Mouse (Mus musculus) MEL (cell line): Measurements from ENCODE around the gene Cntn5. TPM values are rescaled to one million over a fixed set of nuclear protein-coding genes. Genes with fewer than 3 reads are reported as not detected.

ENCODE experiments used
- DNase-seq: peaks from one replicate; pipeline ENCODE4 v3.0.0; 2011; ENCODE audit warnings: low read depth, low spot score
- H3K27ac ChIP-seq: 2 replicates; pipeline ENCODE4 v1.5.1; 2012; ENCODE audit warnings: low read depth, mild to moderate bottlenecking, control low read depth, low read length, moderate library complexity; ENCODE audit not compliant: control insufficient read depth
- H3K27me3 ChIP-seq, 2 experiments: fragments of 150-350 bp in 1 of 2; sonication (generic) in 1 of 2; 2 replicates each; pipeline ENCODE4 v1.6.1; 2012; ENCODE audit warnings: low read length in 2 of 2, mild to moderate bottlenecking in 2 of 2, improper control_type of control experiment in 1 of 2, moderate library complexity in 1 of 2; ENCODE audit not compliant: insufficient read depth in 2 of 2, control insufficient read depth in 1 of 2
- H3K36me3 ChIP-seq, 2 experiments: 2 replicates each; pipeline ENCODE4 v1.6.1; 2012 to 2014; ENCODE audit warnings: low read length in 2 of 2, improper control_type of control experiment in 1 of 2, inconsistent platforms in 1 of 2, mild to moderate bottlenecking in 1 of 2; ENCODE audit not compliant: insufficient read depth in 2 of 2, control insufficient read depth in 1 of 2
- H3K4me1 ChIP-seq, 2 experiments: fragments of 150-350 bp in 1 of 2; sonication (generic) in 1 of 2; 2 replicates each; pipeline ENCODE4 v1.6.1; 2012; ENCODE audit warnings: low read length in 2 of 2, improper control_type of control experiment in 1 of 2, mild to moderate bottlenecking in 1 of 2; ENCODE audit not compliant: insufficient read depth in 2 of 2, control insufficient read depth in 1 of 2
- H3K4me3 ChIP-seq, 2 experiments: fragments of 150-350 bp in 1 of 2; sonication (generic) in 1 of 2; 2 replicates each; pipeline ENCODE4 v1.5.1; 2012; ENCODE audit warnings: low read depth in 2 of 2, low read length in 2 of 2, mild to moderate bottlenecking in 2 of 2, moderate library complexity in 2 of 2, control low read depth in 1 of 2, improper control_type of control experiment in 1 of 2; ENCODE audit not compliant: control insufficient read depth in 1 of 2, insufficient read depth in 1 of 2
- H3K79me2 ChIP-seq: 2 replicates; pipeline ENCODE4 v1.6.1; 2012; ENCODE audit warnings: mild to moderate bottlenecking, low read length, moderate library complexity; ENCODE audit not compliant: control insufficient read depth, poor library complexity, insufficient read depth
- H3K9ac ChIP-seq: 2 replicates; pipeline ENCODE4 v1.6.1; 2012; ENCODE audit warnings: low read depth, mild to moderate bottlenecking, control low read depth, low read length, moderate library complexity; ENCODE audit not compliant: control insufficient read depth, poor library complexity, severe bottlenecking
- H3K9me3 ChIP-seq: fragments of 150-350 bp; sonication (generic); replicated peaks from 2 replicates; pipeline ENCODE4 v1.6.1; 2012; ENCODE audit warnings: mild to moderate bottlenecking, low read length, improper control_type of control experiment, moderate library complexity; ENCODE audit not compliant: insufficient read depth
- ELF1 ChIP-seq: IDR thresholded peaks from 2 replicates; pipeline ENCODE4 v1.6.1; 2014; ENCODE audit warnings: low read depth, mild to moderate bottlenecking, inconsistent platforms, low read length, improper control_type of control experiment, moderate library complexity
- EP300 ChIP-seq, 2 experiments: IDR thresholded peaks; 2 replicates each; pipeline ENCODE4 v1.6.1; 2011; ENCODE audit warnings: improper control_type of control experiment in 2 of 2, low read length in 2 of 2, low read depth in 1 of 2, mild to moderate bottlenecking in 1 of 2
- JUND ChIP-seq: IDR thresholded peaks from 2 replicates; pipeline ENCODE4 v1.6.1; 2011; ENCODE audit warnings: low read depth, mild to moderate bottlenecking, improper control_type of control experiment, low read length
- MAFK ChIP-seq: IDR thresholded peaks from 2 replicates; pipeline ENCODE4 v1.6.1; 2011; ENCODE audit warnings: low read depth, mild to moderate bottlenecking, low read length, improper control_type of control experiment, borderline replicate concordance
- MEF2A ChIP-seq: IDR thresholded peaks from 2 replicates; pipeline ENCODE4 v1.6.1; 2014; ENCODE audit warnings: low read depth, mild to moderate bottlenecking, inconsistent platforms, low read length, improper control_type of control experiment; ENCODE audit not compliant: poor library complexity, insufficient replicate concordance, severe bottlenecking; ENCODE audit errors: extremely low read depth
- MXI1 ChIP-seq: IDR thresholded peaks from 2 replicates; pipeline ENCODE4 v1.6.1; 2011; ENCODE audit warnings: mild to moderate bottlenecking, low read depth, low read length, improper control_type of control experiment
- MYC ChIP-seq: IDR thresholded peaks from 2 replicates; pipeline ENCODE4 v1.6.1; 2011; ENCODE audit warnings: low read depth, mild to moderate bottlenecking, low read length, improper control_type of control experiment, moderate library complexity
- NRF1 ChIP-seq: IDR thresholded peaks from 2 replicates; pipeline ENCODE4 v1.6.1; 2014; ENCODE audit warnings: low read depth, mild to moderate bottlenecking, inconsistent platforms, low read length, improper control_type of control experiment, moderate library complexity; ENCODE audit not compliant: poor library complexity, insufficient read depth, severe bottlenecking
- POLR2A ChIP-seq, 2 experiments: IDR thresholded peaks; 2 replicates each; pipeline ENCODE4 v1.6.1; 2011 to 2012; ENCODE audit warnings: low read length in 2 of 2, mild to moderate bottlenecking in 2 of 2, control low read depth in 1 of 2, improper control_type of control experiment in 1 of 2, low read depth in 1 of 2, moderate library complexity in 1 of 2; ENCODE audit not compliant: control insufficient read depth in 1 of 2, insufficient read depth in 1 of 2, poor library complexity in 1 of 2
- POLR2AphosphoS2 ChIP-seq: IDR thresholded peaks from 2 replicates; pipeline ENCODE4 v1.6.1; 2011; ENCODE audit warnings: low read length, improper control_type of control experiment
- SIN3A ChIP-seq: IDR thresholded peaks from 2 replicates; pipeline ENCODE4 v1.6.1; 2012; ENCODE audit warnings: low read length, improper control_type of control experiment, inconsistent platforms
- SMC3 ChIP-seq: IDR thresholded peaks from 2 replicates; pipeline ENCODE4 v1.6.1; 2011; ENCODE audit warnings: low read depth, low read length, improper control_type of control experiment
- USF2 ChIP-seq, 2 experiments: IDR thresholded peaks; 2 replicates each; pipeline ENCODE4 v1.6.1; 2011 to 2012; ENCODE audit warnings: improper control_type of control experiment in 2 of 2, low read length in 2 of 2, borderline replicate concordance in 1 of 2, inconsistent platforms in 1 of 2, low read depth in 1 of 2, mild to moderate bottlenecking in 1 of 2; ENCODE audit not compliant: insufficient read depth in 1 of 2
- ZKSCAN1 ChIP-seq: IDR thresholded peaks from 2 replicates; pipeline ENCODE4 v1.6.1; 2012; ENCODE audit warnings: low read depth, mild to moderate bottlenecking, inconsistent platforms, low read length, improper control_type of control experiment, moderate library complexity
- ZNF384 ChIP-seq: IDR thresholded peaks from 2 replicates; pipeline ENCODE4 v1.6.1; 2012; ENCODE audit warnings: low read depth, mild to moderate bottlenecking, inconsistent platforms, low read length, improper control_type of control experiment
- polyA plus RNA-seq, 2 experiments: library from polyadenylated mRNA; stranded (reverse) in 1 of 2; unstranded in 1 of 2; fragments of >175 nt in 1 of 2; fragments of >200 nt in 1 of 2; gene quantifications; 2 replicates each; pipeline versions ENCODE4 v1.2.1 to v1.2.4; 2012; ENCODE audit warnings: low replicate concordance in 2 of 2, low read depth in 1 of 2; ENCODE audit not compliant: insufficient read length in 2 of 2, insufficient read depth in 1 of 2, missing spikeins in 1 of 2
- total RNA-seq: library from RNA; depleted of rRNA; stranded (reverse); fragments of 300-350 nt; gene quantifications from 2 replicates; pipeline ENCODE4 v1.2.3, GENCODE M21; 2012

Cntn5 gene
- total and polyA plus RNA-seq, 3 experiments = not detected

DNA sequence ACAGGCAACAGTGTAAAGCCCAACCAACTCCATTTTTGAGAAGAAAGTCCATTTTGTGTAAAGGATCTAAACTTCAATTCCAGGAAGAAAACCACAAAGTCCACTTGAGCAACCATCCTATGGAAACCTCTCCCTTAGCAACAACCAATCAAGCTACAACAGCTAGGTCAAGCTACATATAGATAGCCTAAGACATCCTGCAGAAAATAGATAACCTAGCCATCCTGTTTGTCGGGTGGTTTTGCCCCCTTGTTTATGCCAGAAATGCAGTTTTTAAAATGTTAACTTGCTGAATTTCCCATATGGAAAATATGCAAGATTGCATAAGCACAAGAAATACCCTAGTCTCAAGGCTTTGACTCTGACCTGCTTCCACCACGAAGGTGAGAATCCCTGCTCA is 373.5 kb downstream of the Cntn5 start (continued):
- TF ChIP-seq MAFK = no peak

- no peak for DNase-seq
- no peak overlapping the region for H3K4me3 ChIP-seq
- peaks cover 0 to 45% of the 10 kb centered on the region in 2 experiments; a peak in 2 of 4 replicates for H3K36me3 ChIP-seq
- no peaks in the 10 kb centered on the region for H3K27me3 ChIP-seq
- H3K27ac ChIP-seq = no peak overlapping the region
- peaks cover 17 to 39% of the 10 kb centered on the region in 2 experiments for H3K4me1 ChIP-seq
- no peak for TF ChIP-seq MXI1
- no peak for TF ChIP-seq JUND
- TF ChIP-seq ZNF384 = no peak
- no peak for TF ChIP-seq SIN3A
- no peak for TF ChIP-seq MAFK
- TF ChIP-seq SMC3 = no peak
- no peak for TF ChIP-seq ZKSCAN1
- no peak for TF ChIP-seq NRF1
- TF ChIP-seq MEF2A = no peak
- TF ChIP-seq POLR2AphosphoS2 = no peak
- no peak for TF ChIP-seq USF2 (IDR thresholded peaks at IDR 0.05; ENCODE audit: borderline replicate concordance in 1 of 2, insufficient read depth in 1 of 2, low read depth in 1 of 2, low read length in 2 of 2)
- no peak for TF ChIP-seq EP300 (IDR thresholded peaks at IDR 0.05; ENCODE audit: low read depth in 1 of 2, low read length in 2 of 2)
- TF ChIP-seq MYC = no peak
- no peak for TF ChIP-seq POLR2A (IDR thresholded peaks at IDR 0.05; ENCODE audit: control insufficient read depth in 1 of 2, insufficient read depth in 1 of 2, low read depth in 1 of 2, low read length in 2 of 2, poor library complexity in 1 of 2)
- H3K9ac ChIP-seq = no peak overlapping the region
- H3K79me2 ChIP-seq = no peaks in the 10 kb centered on the region
- no peaks in the 10 kb centered on the region; the same call in 1 of the 2 replicates for H3K9me3 ChIP-seq
Measured at GRCm38 (mm10) chr9:10529528-10529927, 375.0 kb downstream of the Cntn5 start.

DNA sequence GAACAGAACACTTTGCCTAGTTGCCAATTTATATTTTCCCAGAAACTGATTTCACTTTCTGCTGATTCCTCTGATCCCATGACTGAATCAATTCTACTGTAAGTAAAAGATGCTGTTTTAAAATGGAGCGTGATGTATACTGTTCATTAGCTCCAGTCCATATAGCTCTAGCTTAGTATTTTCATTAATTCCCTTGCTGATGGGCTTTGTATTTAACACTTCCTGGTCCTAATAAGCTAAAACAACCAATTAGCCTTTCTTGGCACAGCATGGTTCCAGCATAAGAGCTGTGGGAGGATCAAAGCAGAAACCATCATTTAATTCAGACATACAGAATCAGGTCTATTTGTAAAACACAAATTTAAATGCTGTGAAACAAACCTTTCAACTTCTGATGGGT is 375.5 kb downstream of the Cntn5 start:
- peaks cover 0 to 50% of the 10 kb centered on the region in 2 experiments; a peak in 2 of 4 replicates for H3K36me3 ChIP-seq
- H3K4me1 ChIP-seq = peaks cover 21 to 43% of the 10 kb centered on the region in 2 experiments
- DNase-seq = no peak
- H3K4me3 ChIP-seq = no peak overlapping the region
- no peak overlapping the region for H3K9ac ChIP-seq
- TF ChIP-seq ELF1 (0 out of 2 replicates have a peak, but pooled peaks have one; percentile 16), NRF1 (no peak), MYC (no peak), ZKSCAN1 (0 out of 2 replicates have a peak, but pooled peaks have one; percentile 38), SIN3A (no peak)
- H3K27ac ChIP-seq = 0 out of 2 replicates have a peak overlapping the region, but pooled peaks have one; percentile 0
- H3K27me3 ChIP-seq = no peaks in the 10 kb centered on the region
- H3K79me2 ChIP-seq = no peaks in the 10 kb centered on the region
- H3K9me3 ChIP-seq = no peaks in the 10 kb centered on the region; the same call in 1 of the 2 replicates
